Mouse (Mus musculus) heart, adult 2 months (tissue): ENCODE measurements around the gene Sorbs1.

Experiments used
- EP300 ChIP-seq: fragments of 200-500 bp; IDR thresholded peaks from 2 replicates; pipeline ENCODE4 v1.6.1; 2011; ENCODE audit warnings: low read depth, low read length, control low read depth; ENCODE audit not compliant: insufficient read depth
- POLR2A ChIP-seq: fragments of 200-500 bp; IDR thresholded peaks from 2 replicates; pipeline ENCODE4 v1.6.1; 2011; ENCODE audit warnings: mild to moderate bottlenecking, low read depth, low read length, control low read depth; ENCODE audit not compliant: insufficient read depth

GRCm38 (mm10) chr19:40272674-40273073 is 240.9 kb downstream of the Sorbs1 start:
- TF ChIP-seq EP300: no peak
- no peak for TF ChIP-seq POLR2A
